In genomic region chr9:7960382-7960781, GRCm38 (mm10) we compare ENCODE assay signal across 8 mouse cellular contexts. TPM values are rescaled to one million over a fixed set of nuclear protein-coding genes. Genes with fewer than 3 reads are reported as not detected.
A peak's percentile ranks its signal among the peaks of the same experiment; 100 is the strongest.
DNase-seq lines count a peak whose midpoint lies in the region; ATAC-seq lines count a peak whose summit lies in the region.

No protein-coding gene starts in this region.

- no peak overlapping the region for H3K4me3 ChIP-seq in hindbrain, embryonic 12.5 days
- H3K4me3 ChIP-seq in limb, embryonic 12.5 days (replicated peaks), result no peak overlapping the region
- no peak overlapping the region for H3K4me3 ChIP-seq in neural tube, embryonic 15.5 days (replicated peaks)

- H3K27me3 ChIP-seq in hindbrain, embryonic 12.5 days, result no peaks in the 10 kb centered on the region
- H3K27me3 ChIP-seq in limb, embryonic 12.5 days, result no peaks in the 10 kb centered on the region
- no peaks in the 10 kb centered on the region for H3K27me3 ChIP-seq in neural tube, embryonic 15.5 days (replicated peaks)

- H3K9me3 ChIP-seq in hindbrain, embryonic 12.5 days (replicated peaks), result no peaks in the 10 kb centered on the region
- no peaks in the 10 kb centered on the region for H3K9me3 ChIP-seq in limb, embryonic 12.5 days
- H3K9me3 ChIP-seq in neural tube, embryonic 15.5 days (replicated peaks), result no peaks in the 10 kb centered on the region

- peak; percentile 73 for ATAC-seq in hindbrain, embryonic 12.5 days (ENCODE audit: low FRiP score)
- peak; percentile 87 for ATAC-seq in limb, embryonic 12.5 days (ENCODE audit: insufficient number of reproducible peaks, insufficient read depth, low FRiP score, low TSS enrichment, low read depth)
- peak; percentile 73 for ATAC-seq in neural tube, embryonic 15.5 days (ENCODE audit: low FRiP score)
- ATAC-seq in inflammation-experienced regulatory T-cells, adult 6 months, result no peak

- WGBS in hindbrain, embryonic 12.5 days, result 44% methylated on average over 4 of the region's 9 CpGs
- 21% methylated on average over 9 of the region's 9 CpGs for WGBS in limb, embryonic 12.5 days
- 62% methylated on average over 9 of the region's 9 CpGs for WGBS in neural tube, embryonic 15.5 days

- H3K4me1 ChIP-seq in hindbrain, embryonic 12.5 days, result peaks cover 21% of the 10 kb centered on the region
- peaks cover 56% of the 10 kb centered on the region for H3K4me1 ChIP-seq in limb, embryonic 12.5 days (replicated peaks)
- peaks cover 33% of the 10 kb centered on the region for H3K4me1 ChIP-seq in neural tube, embryonic 15.5 days

- H3K36me3 ChIP-seq in hindbrain, embryonic 12.5 days, result 0 out of 2 replicates have a peak, but pooled peaks cover 2% of the 10 kb centered on the region
- H3K36me3 ChIP-seq in limb, embryonic 12.5 days, result peaks cover 36% of the 10 kb centered on the region
- no peaks in the 10 kb centered on the region for H3K36me3 ChIP-seq in neural tube, embryonic 15.5 days

- H3K27ac ChIP-seq in hindbrain, embryonic 12.5 days, result peak overlapping the region; percentile 64
- peak overlapping the region; percentile 84 for H3K27ac ChIP-seq in limb, embryonic 12.5 days
- peak overlapping the region; percentile 63; the same call in 1 of the 2 replicates for H3K27ac ChIP-seq in neural tube, embryonic 15.5 days (replicated peaks)

- no peak overlapping the region for H3K4me2 ChIP-seq in hindbrain, embryonic 12.5 days (replicated peaks)
- peak overlapping the region; percentile 37 for H3K4me2 ChIP-seq in limb, embryonic 12.5 days
- H3K4me2 ChIP-seq in neural tube, embryonic 15.5 days, result no peak overlapping the region

- DNase-seq in adrenal gland, postnatal 10 days, result peak; percentile 59
- DNase-seq in adrenal gland, adult 8-10 months, result no peak
- peak; percentile 9 to 20 for DNase-seq in cerebellum, postnatal 36 days
- peak; percentile 35 to 56 for DNase-seq in frontal cortex, postnatal 36 days (ENCODE audit: low spot score in 2 of 2)

- H3K9ac ChIP-seq in hindbrain, embryonic 12.5 days, result no peak overlapping the region
- H3K9ac ChIP-seq in limb, embryonic 12.5 days (replicated peaks), result no peak overlapping the region
- H3K9ac ChIP-seq in neural tube, embryonic 15.5 days (replicated peaks), result no peak overlapping the region

RNA-seq across cellular contexts. Expression of gene Yap1, which starts 44.0 kb away (rescaled TPM):
- total RNA-seq in adrenal gland, postnatal 10 days (2021), result 10 to 100 TPM; 64.3 to 69.4 TPM
- total RNA-seq in adrenal gland, adult 8-10 months (2022), result 10 to 100 TPM; 68.4 to 87.2 (median 83.9) TPM
- polyA plus RNA-seq in hindbrain, embryonic 12.5 days (2016; fragmentation: Nextera tagmentation; extraction: Ambion mirVana), result 32.1 and 35.6 TPM in 2 replicates
- 64.7 and 69.5 TPM in 2 replicates for polyA plus RNA-seq in limb, embryonic 12.5 days (2016; fragmentation: Nextera tagmentation; extraction: Ambion mirVana)
- 6.8 and 12.1 TPM in 2 replicates for polyA plus RNA-seq in neural tube, embryonic 15.5 days (2015; fragmentation: Nextera tagmentation; extraction: Ambion mirVana)
- polyA plus RNA-seq in inflammation-experienced regulatory T-cells, adult 6 months (2017; shearing (Covaris generic)), result not detected
